Mouse (Mus musculus): ENCODE results near the gene Gm49384.

DNA sequence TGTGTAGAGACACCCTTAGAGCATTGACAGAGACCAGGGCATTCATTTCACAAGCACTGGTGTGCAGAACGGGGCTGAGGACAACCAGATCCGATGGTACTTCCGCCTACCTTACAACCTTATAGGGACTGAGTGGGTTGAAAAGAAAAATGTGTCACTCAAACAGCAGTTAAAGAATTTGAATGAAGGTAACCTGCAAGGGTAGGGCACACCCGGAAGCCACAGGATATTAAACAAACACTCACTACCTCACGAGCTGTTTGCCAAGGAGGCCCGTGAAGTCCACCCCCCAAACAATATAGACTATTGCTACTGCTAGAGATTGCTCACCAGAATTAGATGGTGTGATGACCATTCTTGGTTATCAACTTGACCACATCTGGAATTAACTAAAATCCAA is 31.7 kb upstream of the Gm49384 start:
- no peak for TF ChIP-seq CTCF (IDR thresholded peaks at IDR 0.05; ENCODE audit: control insufficient read depth, insufficient read depth, insufficient read length)
- TF ChIP-seq MYOD1 (IDR thresholded peaks at IDR 0.05; ENCODE audit: control insufficient read depth, insufficient read length, low read depth): no peak
- no peak for TF ChIP-seq MAX (IDR thresholded peaks at IDR 0.05)
- no peak for TF ChIP-seq USF1 (IDR thresholded peaks at IDR 0.05; ENCODE audit: low read depth)

Measured in C2C12 (cell line).